Mouse (Mus musculus): ENCODE results near the gene Stx12. TPM values are rescaled to one million over a fixed set of nuclear protein-coding genes. Genes with fewer than 3 reads are reported as not detected.

Stx12 gene
- polyA plus RNA-seq, 1 experiment from 2014 or later, result 64.0 TPM

DNA sequence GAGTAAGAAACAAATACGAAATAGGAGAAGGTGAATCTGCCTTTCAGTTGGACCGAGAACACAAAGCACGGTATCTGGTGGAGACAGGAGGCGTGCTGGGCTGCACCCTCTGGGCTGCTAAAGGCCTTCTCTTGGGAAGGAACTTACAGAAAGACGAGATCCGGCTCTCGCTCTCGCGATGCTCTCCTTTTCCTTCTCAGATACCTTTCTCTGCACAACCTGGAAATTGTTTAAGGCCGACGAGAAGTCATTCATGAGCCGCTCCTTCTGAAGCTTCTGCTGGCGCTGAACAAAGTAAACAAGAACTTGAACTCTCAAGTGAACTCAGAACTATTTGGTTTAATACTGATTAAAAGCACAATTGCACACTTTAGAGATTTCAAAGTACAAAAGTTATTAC is 21.3 kb downstream of the Stx12 start:
- ATAC-seq (ENCODE audit: insufficient number of reproducible peaks, insufficient read depth, low FRiP score, low read depth), result no peak
- Histone ChIP-seq H3K4me1 (ENCODE audit: control insufficient read depth in 2 of 2, insufficient read depth in 2 of 2, low read length in 2 of 2) (no peaks in the 10 kb centered on the region), H3K36me3 (ENCODE audit: control insufficient read depth, insufficient read depth, low read length) (peaks cover 93% of the 10 kb centered on the region), H3K27ac (replicated peaks in 1 of 2; ENCODE audit: control insufficient read depth in 1 of 2, insufficient read depth in 1 of 2, low read depth in 2 of 2, low read length in 2 of 2) (no peak overlapping the region), H3K9ac (ENCODE audit: low read length) (no peak overlapping the region), H3K9me3 (ENCODE audit: control insufficient read depth, low read length) (no peaks in the 10 kb centered on the region), H3K27me3 (ENCODE audit: control insufficient read depth, insufficient read depth, low read length) (no peaks in the 10 kb centered on the region), H3K4me3 (ENCODE audit: control insufficient read depth in 1 of 2, insufficient read depth in 1 of 2, low read depth in 1 of 2, low read length in 2 of 2) (no peak overlapping the region), H3K4me2 (ENCODE audit: low read length) (no peak overlapping the region)
- 96% methylated on average over 13 of the region's 13 CpGs for WGBS

DNA sequence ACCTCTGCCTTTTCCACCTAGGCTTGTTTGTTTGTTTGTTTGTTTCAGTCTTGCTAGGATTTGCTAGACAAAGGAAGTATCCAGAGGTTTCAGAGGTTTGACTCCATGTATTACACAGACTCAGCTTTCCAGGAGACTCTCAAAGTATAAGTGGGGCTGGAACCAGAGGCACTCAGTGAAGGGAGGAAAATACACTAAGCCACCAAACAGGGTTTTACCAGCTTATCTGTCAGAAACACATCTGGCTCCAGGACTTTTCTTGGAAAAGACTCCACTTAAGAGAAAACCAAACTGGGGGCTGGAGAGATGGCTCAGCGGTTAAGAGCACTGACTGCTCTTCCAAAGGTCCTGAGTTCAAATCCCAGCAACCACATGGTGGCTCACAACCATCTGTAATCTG is 23.4 kb downstream of the Stx12 start:
- H3K9ac ChIP-seq (ENCODE audit: low read length), result no peak overlapping the region
- 77% methylated on average over 1 of the region's 1 CpGs for WGBS
- no peaks in the 10 kb centered on the region for H3K4me1 ChIP-seq (ENCODE audit: control insufficient read depth in 2 of 2, insufficient read depth in 2 of 2, low read length in 2 of 2)
- no peak overlapping the region for H3K27ac ChIP-seq (replicated peaks in 1 of 2; ENCODE audit: control insufficient read depth in 1 of 2, insufficient read depth in 1 of 2, low read depth in 2 of 2, low read length in 2 of 2)
- no peak overlapping the region for H3K4me2 ChIP-seq (ENCODE audit: low read length)
- no peaks in the 10 kb centered on the region for H3K27me3 ChIP-seq (ENCODE audit: control insufficient read depth, insufficient read depth, low read length)
- H3K4me3 ChIP-seq (ENCODE audit: control insufficient read depth in 1 of 2, insufficient read depth in 1 of 2, low read depth in 1 of 2, low read length in 2 of 2), result no peak overlapping the region
- H3K9me3 ChIP-seq (ENCODE audit: control insufficient read depth, low read length), result no peaks in the 10 kb centered on the region
- ATAC-seq (ENCODE audit: insufficient number of reproducible peaks, insufficient read depth, low FRiP score, low read depth), result no peak
- H3K36me3 ChIP-seq (ENCODE audit: control insufficient read depth, insufficient read depth, low read length), result peaks cover 92% of the 10 kb centered on the region

DNA sequence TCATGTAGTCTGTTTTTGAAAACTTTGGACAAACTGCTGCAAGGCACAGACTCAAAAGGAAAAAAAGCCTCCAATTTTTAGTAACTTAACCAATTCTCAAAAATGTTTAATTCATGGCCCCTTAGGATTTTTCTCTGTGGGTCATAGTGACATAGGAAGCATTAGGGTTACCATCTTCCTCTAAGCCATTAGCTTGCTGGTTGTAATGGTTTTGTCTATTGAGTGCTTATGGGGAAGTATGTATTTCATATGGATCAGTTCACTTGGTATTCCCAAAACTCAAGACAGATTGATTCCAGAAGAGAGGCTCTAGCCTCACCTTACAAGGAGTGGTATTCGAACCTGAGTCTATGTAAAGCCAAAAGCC is 40.6 kb downstream of the Stx12 start:
- Histone ChIP-seq H3K27me3 (ENCODE audit: control insufficient read depth, insufficient read depth, low read length) (no peaks in the 10 kb centered on the region), H3K36me3 (ENCODE audit: control insufficient read depth, insufficient read depth, low read length) (peaks cover 25% of the 10 kb centered on the region), H3K4me1 (ENCODE audit: control insufficient read depth in 2 of 2, insufficient read depth in 2 of 2, low read length in 2 of 2) (peaks cover 0 to 14% of the 10 kb centered on the region in 2 experiments; a peak in 3 of 4 replicates), H3K27ac (replicated peaks in 1 of 2; ENCODE audit: control insufficient read depth in 1 of 2, insufficient read depth in 1 of 2, low read depth in 2 of 2, low read length in 2 of 2) (peak overlapping the region in 1 of 2 experiments; percentile 64; a peak in 2 of 4 replicates), H3K9me3 (ENCODE audit: control insufficient read depth, low read length) (0 out of 2 replicates have a peak, but pooled peaks cover 2% of the 10 kb centered on the region), H3K4me3 (ENCODE audit: control insufficient read depth in 1 of 2, insufficient read depth in 1 of 2, low read depth in 1 of 2, low read length in 2 of 2) (peak overlapping the region; percentile 83 to 89; a peak in 3 of 4 replicates), H3K4me2 (ENCODE audit: low read length) (peak overlapping the region; percentile 81), H3K9ac (ENCODE audit: low read length) (peak overlapping the region; percentile 94)
- ATAC-seq (ENCODE audit: insufficient number of reproducible peaks, insufficient read depth, low FRiP score, low read depth), result no peak
- 74% methylated on average over 1 of the region's 1 CpGs for whole genome bisulfite sequencing

DNA sequence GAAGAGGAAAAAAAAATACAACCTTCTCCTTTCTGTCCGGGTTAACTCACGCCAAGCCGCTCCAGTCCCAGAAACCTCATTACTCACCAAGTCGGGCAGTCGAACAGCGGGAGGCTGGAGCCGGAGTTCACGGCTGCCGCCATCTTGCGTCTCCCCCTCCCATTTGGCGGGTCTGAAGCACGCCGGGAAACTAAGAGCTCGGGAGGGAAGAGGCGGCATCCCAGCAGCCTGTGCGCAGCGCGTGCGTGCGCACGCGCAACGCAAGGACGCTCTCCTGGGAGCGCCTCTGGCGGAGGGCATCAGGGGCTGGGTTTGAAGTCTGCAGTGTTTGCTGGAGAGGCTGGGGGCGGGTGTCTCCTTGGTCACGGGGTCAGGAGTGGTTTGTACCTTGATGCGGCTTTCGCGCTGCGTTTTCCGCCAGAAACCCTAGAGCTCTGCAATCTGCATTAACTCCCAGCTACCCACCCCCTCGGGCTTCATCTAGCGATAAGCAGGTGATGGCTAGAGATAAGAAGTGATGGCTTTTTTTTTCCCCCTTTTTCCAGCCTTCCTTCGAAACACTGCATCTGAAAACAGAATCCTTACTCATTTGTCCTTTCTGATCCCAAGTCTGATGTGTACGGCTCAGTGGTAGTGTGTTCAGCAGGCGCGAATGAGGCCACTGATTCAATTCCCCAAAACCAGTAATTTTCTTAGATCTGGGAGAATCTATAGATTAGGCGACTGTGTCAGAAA is 41.2 kb downstream of the Stx12 start, which contains the start of gene Ppp1r8:
TSS of gene Ppp1r8 (minus strand) at position 200 of the 735 bp plus-strand sequence.
- Histone ChIP-seq H3K4me1 (ENCODE audit: control insufficient read depth in 2 of 2, insufficient read depth in 2 of 2, low read length in 2 of 2) (peaks cover 0 to 14% of the 10 kb centered on the region in 2 experiments; a peak in 3 of 4 replicates), H3K27me3 (ENCODE audit: control insufficient read depth, insufficient read depth, low read length) (no peaks in the 10 kb centered on the region), H3K9ac (ENCODE audit: low read length) (peak within 1 kb of the TSS; percentile 94), H3K27ac (replicated peaks in 1 of 2; ENCODE audit: control insufficient read depth in 1 of 2, insufficient read depth in 1 of 2, low read depth in 2 of 2, low read length in 2 of 2) (peak within 1 kb of the TSS; percentile 50 to 73), H3K4me2 (ENCODE audit: low read length) (peak within 1 kb of the TSS; percentile 81), H3K9me3 (ENCODE audit: control insufficient read depth, low read length) (0 out of 2 replicates have a peak, but pooled peaks cover 2% of the 10 kb centered on the region), H3K4me3 (ENCODE audit: control insufficient read depth in 1 of 2, insufficient read depth in 1 of 2, low read depth in 1 of 2, low read length in 2 of 2) (peak within 1 kb of the TSS; percentile 83 to 89), H3K36me3 (ENCODE audit: control insufficient read depth, insufficient read depth, low read length) (peaks cover 26% of the 10 kb centered on the region)
- under 1% methylated on average over 40 of the region's 40 CpGs for WGBS
- ATAC-seq (ENCODE audit: insufficient number of reproducible peaks, insufficient read depth, low FRiP score, low read depth), result peak; percentile 99

DNA sequence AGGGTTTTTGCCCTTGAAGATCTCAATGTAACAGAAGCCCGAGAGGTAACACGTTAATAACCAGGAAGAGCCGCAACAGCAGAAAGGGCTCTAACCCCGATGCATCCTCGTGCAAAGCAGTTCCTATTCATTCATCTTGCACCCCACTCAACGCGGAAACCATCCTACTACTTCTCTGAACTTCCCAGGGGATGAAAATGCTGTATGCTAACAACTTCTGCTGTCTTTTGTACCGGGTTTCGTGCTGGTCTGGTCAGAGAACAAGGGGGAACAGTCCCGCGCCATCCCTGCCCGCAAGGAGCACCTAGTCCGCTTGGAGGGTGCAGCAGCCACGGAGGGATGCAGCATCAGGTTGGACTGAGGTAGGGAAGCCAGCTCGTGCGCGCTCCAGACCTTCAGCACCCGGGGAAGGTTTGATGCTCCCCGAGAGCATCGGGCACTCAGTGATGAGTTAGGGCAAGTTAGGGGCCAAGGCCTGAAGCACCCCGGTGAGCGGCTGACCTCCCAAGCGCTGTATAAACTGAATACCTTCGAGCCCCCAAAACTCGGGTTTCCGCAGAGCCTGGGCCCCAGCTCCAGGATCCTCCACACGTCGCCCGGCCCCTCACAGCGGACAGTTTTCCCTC is 41.9 kb downstream of the Stx12 start:
- WGBS, result under 1% methylated on average over 30 of the region's 30 CpGs
- no peak for ATAC-seq (ENCODE audit: insufficient number of reproducible peaks, insufficient read depth, low FRiP score, low read depth)

DNA sequence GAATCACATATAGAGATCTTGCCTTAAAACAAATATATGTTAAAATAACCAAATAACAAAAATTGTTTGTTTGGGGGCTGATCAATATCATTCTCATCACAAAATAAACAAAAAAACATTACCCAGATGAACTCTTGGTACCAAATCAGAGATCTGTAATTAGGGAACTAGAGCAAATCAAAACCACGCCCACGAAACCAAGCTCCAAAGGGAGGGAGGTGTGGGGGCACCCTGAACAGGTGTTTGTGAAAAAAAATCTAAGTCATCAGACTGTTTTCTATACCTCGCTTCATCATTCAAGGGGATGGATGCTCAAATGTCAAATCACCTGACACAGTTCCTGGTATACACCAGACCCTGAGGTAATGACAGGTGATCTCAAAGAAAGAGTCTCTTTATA is 42.8 kb downstream of the Stx12 start:
- H3K4me3 ChIP-seq (ENCODE audit: control insufficient read depth in 1 of 2, insufficient read depth in 1 of 2, low read depth in 1 of 2, low read length in 2 of 2), result peak overlapping the region in 1 of 2 experiments; percentile 89; a peak in 2 of 4 replicates
- H3K4me1 ChIP-seq (ENCODE audit: control insufficient read depth in 2 of 2, insufficient read depth in 2 of 2, low read length in 2 of 2), result peaks cover 0 to 14% of the 10 kb centered on the region in 2 experiments; a peak in 3 of 4 replicates
- no peaks in the 10 kb centered on the region for H3K27me3 ChIP-seq (ENCODE audit: control insufficient read depth, insufficient read depth, low read length)
- no peak for ATAC-seq (ENCODE audit: insufficient number of reproducible peaks, insufficient read depth, low FRiP score, low read depth)
- H3K27ac ChIP-seq (replicated peaks in 1 of 2; ENCODE audit: control insufficient read depth in 1 of 2, insufficient read depth in 1 of 2, low read depth in 2 of 2, low read length in 2 of 2), result no peak overlapping the region
- no peaks in the 10 kb centered on the region for H3K9me3 ChIP-seq (ENCODE audit: control insufficient read depth, low read length)
- H3K36me3 ChIP-seq (ENCODE audit: control insufficient read depth, insufficient read depth, low read length), result peaks cover 41% of the 10 kb centered on the region
- H3K9ac ChIP-seq (ENCODE audit: low read length), result peak overlapping the region; percentile 94
- 78% methylated on average over 3 of the region's 3 CpGs for WGBS
- peak overlapping the region; percentile 81 for H3K4me2 ChIP-seq (ENCODE audit: low read length)

More for the DNA sequence above, 41.9 kb downstream of the Stx12 start:
- Histone ChIP-seq H3K9ac (ENCODE audit: low read length) (peak overlapping the region; percentile 94), H3K4me1 (ENCODE audit: control insufficient read depth in 2 of 2, insufficient read depth in 2 of 2, low read length in 2 of 2) (peaks cover 0 to 14% of the 10 kb centered on the region in 2 experiments; a peak in 3 of 4 replicates), H3K4me2 (ENCODE audit: low read length) (peak overlapping the region; percentile 81), H3K27ac (replicated peaks in 1 of 2; ENCODE audit: control insufficient read depth in 1 of 2, insufficient read depth in 1 of 2, low read depth in 2 of 2, low read length in 2 of 2) (peak overlapping the region; percentile 20 to 73), H3K9me3 (ENCODE audit: control insufficient read depth, low read length) (0 out of 2 replicates have a peak, but pooled peaks cover 2% of the 10 kb centered on the region), H3K36me3 (ENCODE audit: control insufficient read depth, insufficient read depth, low read length) (peaks cover 32% of the 10 kb centered on the region), H3K27me3 (ENCODE audit: control insufficient read depth, insufficient read depth, low read length) (no peaks in the 10 kb centered on the region), H3K4me3 (ENCODE audit: control insufficient read depth in 1 of 2, insufficient read depth in 1 of 2, low read depth in 1 of 2, low read length in 2 of 2) (peak overlapping the region; percentile 83 to 89)

DNA sequence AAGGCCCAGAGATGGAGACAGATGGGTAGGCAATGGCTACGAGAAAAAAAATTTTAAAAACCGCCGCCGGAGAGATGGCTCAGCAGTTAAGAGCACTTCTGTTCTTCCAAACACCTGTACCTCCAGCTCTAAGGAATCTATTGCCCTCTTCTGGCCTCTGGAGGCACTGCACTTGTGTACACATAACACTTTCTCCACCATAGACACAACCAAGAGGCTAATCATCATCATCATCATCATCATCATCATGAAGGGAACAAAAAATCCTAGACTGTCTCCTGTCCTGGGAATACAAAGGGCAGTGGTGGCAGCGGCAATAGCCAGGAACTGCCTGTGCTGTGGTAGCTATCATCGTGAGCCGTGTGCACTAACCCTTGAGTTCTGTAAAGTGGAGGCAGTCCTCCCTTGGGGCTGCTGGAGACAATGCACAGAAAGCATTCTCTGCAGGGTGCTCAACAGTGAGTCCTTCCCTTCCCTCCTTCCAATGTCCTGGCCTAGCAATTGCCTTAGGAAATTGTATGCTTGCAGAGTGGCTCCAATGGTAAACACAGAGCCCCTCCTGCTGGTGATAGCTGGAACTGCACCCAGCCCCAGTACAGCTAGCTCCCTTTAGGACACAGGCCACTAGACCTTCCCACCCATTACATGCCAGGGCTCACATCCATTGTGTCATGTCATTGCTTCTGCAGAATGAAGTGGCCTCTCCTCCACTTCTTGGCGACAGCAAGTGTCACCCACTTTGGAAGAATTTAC is 60.5 kb downstream of the Stx12 start:
- H3K4me3 ChIP-seq (ENCODE audit: control insufficient read depth in 1 of 2, insufficient read depth in 1 of 2, low read depth in 1 of 2, low read length in 2 of 2), result no peak overlapping the region
- H3K36me3 ChIP-seq (ENCODE audit: control insufficient read depth, insufficient read depth, low read length), result peaks cover 30% of the 10 kb centered on the region
- H3K27me3 ChIP-seq (ENCODE audit: control insufficient read depth, insufficient read depth, low read length), result no peaks in the 10 kb centered on the region
- 69% methylated on average over 8 of the region's 8 CpGs for WGBS
- no peak overlapping the region for H3K9ac ChIP-seq (ENCODE audit: low read length)
- H3K27ac ChIP-seq (replicated peaks in 1 of 2; ENCODE audit: control insufficient read depth in 1 of 2, insufficient read depth in 1 of 2, low read depth in 2 of 2, low read length in 2 of 2), result no peak overlapping the region
- H3K9me3 ChIP-seq (ENCODE audit: control insufficient read depth, low read length), result peaks cover 17% of the 10 kb centered on the region
- H3K4me2 ChIP-seq (ENCODE audit: low read length), result no peak overlapping the region
- no peaks in the 10 kb centered on the region for H3K4me1 ChIP-seq (ENCODE audit: control insufficient read depth in 2 of 2, insufficient read depth in 2 of 2, low read length in 2 of 2)
- ATAC-seq (ENCODE audit: insufficient number of reproducible peaks, insufficient read depth, low FRiP score, low read depth), result 0 out of 2 replicates have a peak, but pooled peaks have one; percentile 21
